Mouse (Mus musculus) urinary bladder, postnatal 14 days (tissue): ENCODE data around the gene Lect2.

Experiments
- DNase-seq: peaks from one replicate; pipeline ENCODE4 v3.0.0; 2021; ENCODE audit warnings: low spot score

Lect2 gene

DNA sequence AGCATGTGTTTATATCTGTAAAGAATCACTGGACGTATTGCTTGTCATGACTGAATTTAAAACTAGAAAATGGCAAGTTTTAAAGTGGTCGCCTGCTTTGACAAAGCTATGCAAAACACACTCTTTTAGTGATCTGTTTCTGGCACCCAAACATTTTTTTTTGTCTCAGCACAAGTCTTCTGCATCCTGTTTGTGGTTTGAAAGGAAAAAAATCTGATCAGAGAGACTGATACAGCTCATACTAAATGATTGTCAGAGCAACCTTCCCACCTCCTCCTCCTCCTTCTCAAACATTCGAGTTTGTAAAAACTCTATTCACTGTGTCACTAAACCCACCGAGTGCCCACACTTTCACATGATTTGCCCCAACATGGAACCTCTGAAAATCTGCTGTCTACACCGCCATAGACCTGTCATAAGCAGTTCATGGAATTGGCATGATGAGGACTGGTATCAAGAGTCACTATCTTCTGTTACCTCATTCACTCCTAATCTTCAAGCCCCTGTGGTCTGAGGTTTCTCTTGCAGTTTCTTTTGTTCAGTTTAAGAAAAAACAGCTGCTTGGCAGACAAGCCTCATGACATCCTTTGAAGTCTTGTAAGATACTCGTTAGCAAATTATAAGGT, 41.3 kb downstream of the Lect2 start:
- DNase-seq: no peak

DNA sequence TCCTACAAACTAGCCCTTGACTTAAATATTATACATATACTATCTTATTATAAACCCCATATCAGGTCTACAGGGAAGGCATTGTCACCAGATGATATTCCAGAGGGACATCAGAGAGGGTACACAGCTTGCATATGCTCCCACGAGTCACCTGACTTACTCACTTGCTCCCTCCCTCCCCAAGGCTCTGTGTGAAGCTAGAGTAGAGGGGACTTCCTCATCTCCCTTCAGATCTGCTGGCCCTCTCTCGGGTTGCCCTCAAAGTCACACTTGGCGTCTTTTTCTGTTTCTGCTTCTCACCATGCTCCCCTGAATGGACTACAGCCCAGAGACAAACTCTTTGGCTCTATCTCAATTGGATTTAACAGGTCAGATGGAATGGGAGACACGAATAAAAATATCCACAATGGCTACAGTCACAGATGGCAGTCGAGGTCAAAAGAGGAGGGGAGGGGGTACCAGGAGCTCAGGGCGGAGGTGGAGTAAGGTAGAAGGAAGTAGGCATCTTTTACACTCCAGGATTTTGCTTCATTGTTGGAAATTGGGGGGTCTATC, 46.4 kb downstream of the Lect2 start:
- no peak for DNase-seq

DNA sequence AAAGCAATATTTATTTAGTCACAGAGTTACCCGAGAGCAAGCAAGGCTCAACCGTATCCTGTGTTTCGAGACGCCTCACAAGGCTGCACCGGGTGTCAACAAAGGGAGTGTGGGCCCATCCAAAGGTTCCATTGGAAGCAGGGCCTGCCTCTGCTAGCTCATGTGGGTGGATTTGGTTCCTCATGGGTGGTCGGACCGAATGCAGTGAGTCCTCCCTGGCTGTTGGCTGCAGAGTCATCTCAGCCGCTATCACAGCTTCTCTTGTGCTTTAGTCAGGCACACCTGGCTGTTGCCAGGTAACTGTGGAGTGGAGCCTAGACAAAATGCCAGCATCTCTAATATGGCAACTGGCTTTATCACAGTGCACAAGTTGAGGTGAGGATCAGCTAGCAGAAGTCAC, 47.7 kb downstream of the Lect2 start:
- DNase-seq: no peak

DNA sequence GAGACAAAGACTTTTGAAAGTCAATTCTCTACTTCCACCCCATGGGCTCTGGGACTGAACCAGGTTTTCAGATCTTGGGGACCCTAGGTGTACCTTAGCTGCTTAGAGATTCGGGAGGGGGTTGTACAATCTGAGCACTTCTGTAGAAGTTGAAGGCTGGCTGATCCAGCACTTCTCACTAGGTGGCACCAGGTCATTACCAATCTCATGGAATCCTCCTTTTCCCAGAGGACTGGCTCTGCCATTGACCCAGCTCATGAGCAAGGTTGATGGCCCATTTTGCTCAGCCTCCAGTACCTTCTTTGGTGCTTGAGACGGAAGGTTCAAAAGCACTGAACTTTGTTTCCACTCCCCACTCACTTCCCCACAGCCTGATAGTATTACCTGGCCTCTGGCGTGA, 48.2 kb downstream of the Lect2 start:
- no peak for DNase-seq

DNA sequence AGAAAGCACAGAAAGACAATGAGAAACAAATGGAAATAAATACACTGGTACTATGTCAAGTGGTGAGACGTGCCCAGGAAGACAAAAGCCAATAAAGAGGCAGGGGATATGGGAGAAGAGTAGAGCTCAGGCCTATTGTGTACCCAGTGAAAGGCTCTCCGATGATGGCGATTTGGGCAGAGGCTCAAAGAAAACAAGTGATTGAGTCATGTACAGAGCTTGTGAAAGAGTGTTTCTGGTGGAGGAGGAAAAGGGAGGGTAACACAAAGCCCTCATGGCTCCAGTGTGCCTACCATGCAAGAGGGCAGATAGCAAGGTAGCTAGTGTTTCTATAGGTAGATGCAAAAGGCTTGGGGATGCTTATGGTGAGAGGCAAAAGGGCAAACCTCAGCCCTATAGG, 53.9 kb downstream of the Lect2 start:
- DNase-seq: no peak
